Mouse (Mus musculus) heart, embryonic 15.5 days (tissue): ENCODE measurements around the gene Vti1a. TPM values are rescaled to one million over a fixed set of nuclear protein-coding genes. Genes with fewer than 3 reads are reported as not detected.

ENCODE experiments used
- ATAC-seq: fragments of 200-750 bp; cut with Nextera tagmentation; replicated peaks from 2 replicates; pipeline ENCODE4 v1.8.0; 2017; ENCODE audit warnings: low read depth, moderate TSS enrichment; ENCODE audit not compliant: insufficient number of reproducible peaks, insufficient read depth, low FRiP score
- H3K27ac ChIP-seq: fragments of 300-500 bp; sonication (generic); 2 replicates; pipeline ENCODE4 v1.5.1; 2015; ENCODE audit warnings: mild to moderate bottlenecking, inconsistent platforms
- H3K27me3 ChIP-seq: fragments of 300-500 bp; sonication (generic); 2 replicates; pipeline ENCODE4 v1.6.1; 2015; ENCODE audit warnings: inconsistent platforms
- H3K36me3 ChIP-seq: fragments of 300-500 bp; sonication (generic); 2 replicates; pipeline ENCODE4 v1.6.1; 2015; ENCODE audit warnings: mild to moderate bottlenecking, inconsistent platforms
- H3K4me1 ChIP-seq: fragments of 300-500 bp; sonication (generic); replicated peaks from 2 replicates; pipeline ENCODE4 v1.6.1; 2015; ENCODE audit warnings: inconsistent platforms
- H3K4me2 ChIP-seq: fragments of 300-500 bp; sonication (generic); 2 replicates; pipeline ENCODE4 v1.6.1; 2015; ENCODE audit warnings: inconsistent platforms, mild to moderate bottlenecking, moderate library complexity
- H3K4me3 ChIP-seq: fragments of 300-500 bp; sonication (generic); 2 replicates; pipeline ENCODE4 v1.5.1; 2015; ENCODE audit warnings: mild to moderate bottlenecking, inconsistent platforms
- H3K9ac ChIP-seq: fragments of 300-500 bp; sonication (generic); 2 replicates; pipeline ENCODE4 v1.6.1; 2015; ENCODE audit warnings: mild to moderate bottlenecking, inconsistent platforms
- H3K9me3 ChIP-seq: fragments of 300-500 bp; sonication (generic); replicated peaks from 2 replicates; pipeline ENCODE4 v1.6.1; 2016; ENCODE audit warnings: inconsistent platforms
- WGBS: fragments of 180-500 bp; shearing (Covaris S2); methylation state at CpG from one replicate; pipeline ENCODE4 v1.1.7; 2015; ENCODE audit warnings: mixed read lengths; 5-methylcytosine and 5-hydroxymethylcytosine counted together
- polyA plus RNA-seq: library from polyadenylated mRNA; unstranded; fragments of >200 nt; fragmentation: Nextera tagmentation; extraction: Ambion mirVana; gene quantifications from 2 replicates; pipeline ENCODE4 v1.2.1, GENCODE M21; 2015

The Vti1a gene
- polyA plus RNA-seq, 1 experiment from 2014 or later: 13.1 TPM

GRCm38 (mm10) chr19:55290621-55291270 lies 25.3 kb upstream of the Vti1a start:
- Histone ChIP-seq H3K36me3 (peaks cover 46% of the 10 kb centered on the region), H3K4me2 (no peak overlapping the region), H3K27me3 (no peaks in the 10 kb centered on the region), H3K9me3 (no peaks in the 10 kb centered on the region), H3K9ac (no peak overlapping the region), H3K4me3 (no peak overlapping the region), H3K27ac (no peak overlapping the region), H3K4me1 (no peaks in the 10 kb centered on the region)
- WGBS: 84% methylated on average over 2 of the region's 2 CpGs
- ATAC-seq: no peak

- Histone ChIP-seq H3K27ac (no peak overlapping the region), H3K4me1 (no peaks in the 10 kb centered on the region), H3K4me2 (no peak overlapping the region), H3K4me3 (no peak overlapping the region), H3K9ac (no peak overlapping the region), H3K27me3 (no peaks in the 10 kb centered on the region), H3K9me3 (no peaks in the 10 kb centered on the region), H3K36me3 (peaks cover 58% of the 10 kb centered on the region)
- 91% methylated on average over 2 of the region's 2 CpGs for WGBS
- ATAC-seq: no peak
These were observed 23.8 kb upstream of the Vti1a start for GRCm38 (mm10) chr19:55292210-55292850.

GRCm38 (mm10) chr19:55293175-55293574 lies 22.9 kb upstream of the Vti1a start:
- Histone ChIP-seq H3K4me2 (no peak overlapping the region), H3K9ac (no peak overlapping the region)
- no peak for ATAC-seq

GRCm38 (mm10) chr19:55295075-55295474 lies 21.0 kb upstream of the Vti1a start:
- Histone ChIP-seq H3K4me1 (no peaks in the 10 kb centered on the region), H3K27ac (no peak overlapping the region), H3K4me2 (no peak overlapping the region), H3K36me3 (peaks cover 54% of the 10 kb centered on the region), H3K27me3 (no peaks in the 10 kb centered on the region), H3K4me3 (no peak overlapping the region), H3K9me3 (no peaks in the 10 kb centered on the region), H3K9ac (no peak overlapping the region)
- no peak for ATAC-seq
- 77% methylated on average over 9 of the region's 9 CpGs for WGBS

More at GRCm38 (mm10) chr19:55293175-55293574, 22.9 kb upstream of the Vti1a start:
- Histone ChIP-seq H3K27ac (no peak overlapping the region), H3K36me3 (peaks cover 59% of the 10 kb centered on the region), H3K27me3 (no peaks in the 10 kb centered on the region), H3K4me1 (no peaks in the 10 kb centered on the region), H3K9me3 (no peaks in the 10 kb centered on the region), H3K4me3 (no peak overlapping the region)
- WGBS: 29% methylated on average over 4 of the region's 4 CpGs

- Histone ChIP-seq H3K4me1 (no peaks in the 10 kb centered on the region), H3K9ac (no peak overlapping the region), H3K27me3 (no peaks in the 10 kb centered on the region), H3K9me3 (no peaks in the 10 kb centered on the region), H3K27ac (no peak overlapping the region), H3K4me2 (no peak overlapping the region), H3K36me3 (peaks cover 54% of the 10 kb centered on the region), H3K4me3 (no peak overlapping the region)
- WGBS: 77% methylated on average over 3 of the region's 3 CpGs
- ATAC-seq: no peak
These were observed 20.5 kb upstream of the Vti1a start for GRCm38 (mm10) chr19:55295556-55295955.

- H3K4me2 ChIP-seq: no peak overlapping the region
- no peak overlapping the region for H3K4me3 ChIP-seq
- H3K27ac ChIP-seq: no peak overlapping the region
- no peaks in the 10 kb centered on the region for H3K4me1 ChIP-seq
- WGBS: 88% methylated on average over 2 of the region's 2 CpGs
- H3K9me3 ChIP-seq: no peaks in the 10 kb centered on the region
- peaks cover 56% of the 10 kb centered on the region for H3K36me3 ChIP-seq
- no peak for ATAC-seq
- H3K9ac ChIP-seq: no peak overlapping the region
- no peaks in the 10 kb centered on the region for H3K27me3 ChIP-seq
These were observed 19.8 kb upstream of the Vti1a start for GRCm38 (mm10) chr19:55296301-55296700.

GRCm38 (mm10) chr19:55297489-55297888 lies 18.6 kb upstream of the Vti1a start:
- Histone ChIP-seq H3K9me3 (no peaks in the 10 kb centered on the region), H3K9ac (no peak overlapping the region), H3K27me3 (no peaks in the 10 kb centered on the region), H3K4me2 (no peak overlapping the region), H3K4me1 (no peaks in the 10 kb centered on the region), H3K36me3 (peaks cover 67% of the 10 kb centered on the region), H3K4me3 (no peak overlapping the region), H3K27ac (no peak overlapping the region)
- ATAC-seq: no peak
- 88% methylated on average over 2 of the region's 2 CpGs for WGBS

GRCm38 (mm10) chr19:55297961-55298360 lies 18.1 kb upstream of the Vti1a start:
- no peaks in the 10 kb centered on the region for H3K9me3 ChIP-seq
- H3K27me3 ChIP-seq: no peaks in the 10 kb centered on the region
- H3K4me2 ChIP-seq: no peak overlapping the region
- no peak overlapping the region for H3K27ac ChIP-seq
- H3K9ac ChIP-seq: no peak overlapping the region
- no peak overlapping the region for H3K4me3 ChIP-seq
- no peaks in the 10 kb centered on the region for H3K4me1 ChIP-seq
- ATAC-seq: no peak
- WGBS: 63% methylated on average over 5 of the region's 5 CpGs
- H3K36me3 ChIP-seq: peaks cover 72% of the 10 kb centered on the region

GRCm38 (mm10) chr19:55299378-55299777 lies 16.7 kb upstream of the Vti1a start:
- 81% methylated on average over 1 of the region's 1 CpGs for WGBS

GRCm38 (mm10) chr19:55300525-55300924 lies 15.6 kb upstream of the Vti1a start:
- peaks cover 76% of the 10 kb centered on the region for H3K36me3 ChIP-seq
- WGBS: 77% methylated on average over 3 of the region's 3 CpGs

More at GRCm38 (mm10) chr19:55299378-55299777, 16.7 kb upstream of the Vti1a start:
- ATAC-seq: no peak
- Histone ChIP-seq H3K36me3 (peaks cover 79% of the 10 kb centered on the region), H3K4me1 (no peaks in the 10 kb centered on the region), H3K9ac (no peak overlapping the region), H3K4me2 (no peak overlapping the region), H3K27me3 (no peaks in the 10 kb centered on the region), H3K27ac (no peak overlapping the region), H3K9me3 (no peaks in the 10 kb centered on the region), H3K4me3 (no peak overlapping the region)

GRCm38 (mm10) chr19:55305024-55305423 lies 11.1 kb upstream of the Vti1a start:
- peaks cover 69% of the 10 kb centered on the region for H3K36me3 ChIP-seq
- H3K9ac ChIP-seq: no peak overlapping the region
- H3K27ac ChIP-seq: no peak overlapping the region
- no peak overlapping the region for H3K4me3 ChIP-seq
- no peak overlapping the region for H3K4me2 ChIP-seq
- no peaks in the 10 kb centered on the region for H3K4me1 ChIP-seq
- ATAC-seq: no peak
- no peaks in the 10 kb centered on the region for H3K9me3 ChIP-seq
- no peaks in the 10 kb centered on the region for H3K27me3 ChIP-seq

More at GRCm38 (mm10) chr19:55300525-55300924, 15.6 kb upstream of the Vti1a start:
- Histone ChIP-seq H3K27ac (no peak overlapping the region), H3K9me3 (no peaks in the 10 kb centered on the region), H3K9ac (no peak overlapping the region), H3K4me2 (no peak overlapping the region), H3K4me3 (no peak overlapping the region), H3K27me3 (no peaks in the 10 kb centered on the region), H3K4me1 (no peaks in the 10 kb centered on the region)
- ATAC-seq: no peak

- Histone ChIP-seq H3K4me3 (no peak overlapping the region), H3K27me3 (no peaks in the 10 kb centered on the region), H3K36me3 (peaks cover 53% of the 10 kb centered on the region), H3K9me3 (no peaks in the 10 kb centered on the region), H3K4me1 (peaks cover 24% of the 10 kb centered on the region), H3K27ac (no peak overlapping the region), H3K4me2 (no peak overlapping the region), H3K9ac (no peak overlapping the region)
- 85% methylated on average over 8 of the region's 8 CpGs for WGBS
- no peak for ATAC-seq
These were observed 4.2 kb upstream of the Vti1a start for GRCm38 (mm10) chr19:55311874-55312273.
